Mouse (Mus musculus) embryonic facial prominence, embryonic 11.5 days (tissue): ENCODE measurements around the gene Cyp51. TPM values are rescaled to one million over a fixed set of nuclear protein-coding genes. Genes with fewer than 3 reads are reported as not detected.

Experiments used
- ATAC-seq: fragments of 200-750 bp; cut with Nextera tagmentation; replicated peaks from 2 replicates; pipeline ENCODE4 v1.8.0; 2017; ENCODE audit warnings: low read depth; ENCODE audit not compliant: insufficient number of reproducible peaks, low FRiP score, low TSS enrichment
- DNase-seq: peaks from one replicate; pipeline ENCODE4 v3.0.0-alpha.2; 2015; ENCODE audit warnings: low spot score
- H3K27ac ChIP-seq: fragments of 300-500 bp; sonication (generic); replicated peaks from 2 replicates; pipeline ENCODE4 v1.5.1; 2014; ENCODE audit warnings: mild to moderate bottlenecking, low read depth, low read length, control low read depth
- H3K27me3 ChIP-seq: fragments of 300-500 bp; sonication (generic); 2 replicates; pipeline ENCODE4 v1.6.1; 2014; ENCODE audit warnings: mild to moderate bottlenecking, low read length, moderate library complexity, mixed read lengths; ENCODE audit not compliant: control insufficient read depth, insufficient read depth
- H3K36me3 ChIP-seq: fragments of 300-500 bp; sonication (generic); replicated peaks from 2 replicates; pipeline ENCODE4 v1.6.1; 2014; ENCODE audit warnings: low read depth, mild to moderate bottlenecking, low read length, moderate library complexity, mixed read lengths; ENCODE audit not compliant: control insufficient read depth, insufficient read depth
- H3K4me1 ChIP-seq: fragments of 300-500 bp; sonication (generic); 2 replicates; pipeline ENCODE4 v1.6.1; 2014; ENCODE audit warnings: low read length, mixed read lengths; ENCODE audit not compliant: control insufficient read depth, insufficient read depth
- H3K4me2 ChIP-seq: fragments of 300-500 bp; sonication (generic); 2 replicates; pipeline ENCODE4 v1.6.1; 2014; ENCODE audit warnings: low read depth, mild to moderate bottlenecking, control low read depth, low read length, moderate library complexity
- H3K4me3 ChIP-seq: fragments of 300-500 bp; sonication (generic); 2 replicates; pipeline ENCODE4 v1.5.1; 2014; ENCODE audit warnings: low read depth, low read length, control low read depth
- H3K9ac ChIP-seq: fragments of 300-500 bp; sonication (generic); replicated peaks from 2 replicates; pipeline ENCODE4 v1.6.1; 2014; ENCODE audit warnings: mild to moderate bottlenecking, control low read depth, low read length
- H3K9me3 ChIP-seq: fragments of 300-500 bp; sonication (generic); replicated peaks from 2 replicates; pipeline ENCODE4 v1.6.1; 2016; ENCODE audit warnings: mild to moderate bottlenecking, low read length, inconsistent platforms, mixed read lengths; ENCODE audit not compliant: control insufficient read depth
- WGBS: fragments of 180-500 bp; shearing (Covaris S2); extraction: QIAGEN DNeasy Blood & Tissue Kit; methylation state at CpG from one replicate; pipeline ENCODE4 v1.1.7; 2014; 5-methylcytosine and 5-hydroxymethylcytosine counted together
- polyA plus RNA-seq: library from polyadenylated mRNA; unstranded; fragments of >200 nt; fragmentation: Nextera tagmentation; extraction: Ambion mirVana; gene quantifications from 2 replicates; pipeline ENCODE4 v1.2.1, GENCODE M21; 2014

The Cyp51 gene
- polyA plus RNA-seq, 1 experiment from 2014 or later: 142 TPM

- Histone ChIP-seq H3K9me3 (no peaks in the 10 kb centered on the region), H3K4me2 (no peak overlapping the region), H3K9ac (no peak overlapping the region), H3K36me3 (peaks cover 6% of the 10 kb centered on the region), H3K4me3 (no peak overlapping the region), H3K4me1 (no peaks in the 10 kb centered on the region), H3K27ac (no peak overlapping the region), H3K27me3 (no peaks in the 10 kb centered on the region)
- WGBS: 93% methylated on average over 5 of the region's 5 CpGs
- DNase-seq: no peak
- no peak for ATAC-seq
Measured at GRCm38 (mm10) chr5:4094471-4094870, 10.1 kb downstream of the Cyp51 start.

DNA sequence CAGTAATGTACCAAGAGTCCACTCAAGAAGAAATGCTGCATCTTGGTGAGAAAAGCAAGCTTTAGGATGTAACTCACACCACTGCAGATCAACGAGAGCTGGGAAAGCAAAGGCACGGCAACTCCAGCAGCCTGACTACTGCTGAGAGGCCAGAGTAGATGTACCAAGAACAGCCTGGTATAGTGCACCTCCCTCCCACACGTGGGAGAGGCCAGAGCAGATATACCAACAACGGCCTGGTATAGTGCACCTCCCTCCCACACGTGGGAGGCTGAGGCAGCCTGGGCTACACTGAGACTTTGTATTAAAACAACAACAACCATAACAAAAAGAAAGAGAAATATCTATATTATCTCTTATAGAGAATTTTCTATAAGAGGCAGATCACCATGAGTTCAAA, 16.4 kb downstream of the Cyp51 start:
- Histone ChIP-seq H3K9me3 (no peaks in the 10 kb centered on the region), H3K27ac (no peak overlapping the region), H3K9ac (no peak overlapping the region), H3K4me2 (no peak overlapping the region), H3K4me3 (no peak overlapping the region), H3K27me3 (no peaks in the 10 kb centered on the region), H3K4me1 (no peaks in the 10 kb centered on the region), H3K36me3 (peaks cover 6% of the 10 kb centered on the region)
- ATAC-seq (no peak), DNase-seq (no peak)
- 95% methylated on average over 5 of the region's 5 CpGs for whole genome bisulfite sequencing

GRCm38 (mm10) chr5:4086309-4086708, 18.2 kb downstream of the Cyp51 start:
- DNase-seq (no peak), ATAC-seq (no peak)
- no peak overlapping the region for H3K9ac ChIP-seq
- WGBS: 89% methylated on average over 4 of the region's 4 CpGs
- H3K4me1 ChIP-seq: no peaks in the 10 kb centered on the region
- H3K36me3 ChIP-seq: peaks cover 8% of the 10 kb centered on the region
- no peak overlapping the region for H3K4me2 ChIP-seq
- H3K4me3 ChIP-seq: no peak overlapping the region
- no peaks in the 10 kb centered on the region for H3K27me3 ChIP-seq
- H3K9me3 ChIP-seq: no peaks in the 10 kb centered on the region
- no peak overlapping the region for H3K27ac ChIP-seq

DNA sequence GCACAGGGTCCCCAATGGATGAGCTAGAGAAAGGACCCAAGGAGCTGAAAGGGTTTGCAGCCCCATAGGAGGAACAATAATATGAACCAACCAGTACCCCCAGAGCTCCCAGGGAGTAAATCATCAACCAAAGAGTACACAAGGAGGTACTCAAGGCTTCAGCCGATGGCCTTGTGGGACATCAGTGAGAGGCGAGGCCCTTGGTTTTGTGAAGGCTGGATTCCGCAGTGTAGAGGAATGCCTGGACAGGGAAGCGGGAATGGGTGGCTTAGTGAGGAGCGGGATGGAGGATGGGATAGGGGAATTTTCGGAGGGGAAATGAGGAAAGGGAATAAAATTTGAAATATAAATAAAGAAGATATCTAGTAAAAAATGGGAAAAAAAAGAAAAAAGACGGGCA, 19.6 kb downstream of the Cyp51 start:
- Histone ChIP-seq H3K27ac (no peak overlapping the region), H3K9me3 (no peaks in the 10 kb centered on the region), H3K36me3 (peaks cover 8% of the 10 kb centered on the region), H3K27me3 (no peaks in the 10 kb centered on the region), H3K4me1 (no peaks in the 10 kb centered on the region), H3K4me2 (no peak overlapping the region), H3K4me3 (no peak overlapping the region), H3K9ac (no peak overlapping the region)
- ATAC-seq (no peak), DNase-seq (no peak)
- WGBS: 94% methylated on average over 7 of the region's 7 CpGs

DNA sequence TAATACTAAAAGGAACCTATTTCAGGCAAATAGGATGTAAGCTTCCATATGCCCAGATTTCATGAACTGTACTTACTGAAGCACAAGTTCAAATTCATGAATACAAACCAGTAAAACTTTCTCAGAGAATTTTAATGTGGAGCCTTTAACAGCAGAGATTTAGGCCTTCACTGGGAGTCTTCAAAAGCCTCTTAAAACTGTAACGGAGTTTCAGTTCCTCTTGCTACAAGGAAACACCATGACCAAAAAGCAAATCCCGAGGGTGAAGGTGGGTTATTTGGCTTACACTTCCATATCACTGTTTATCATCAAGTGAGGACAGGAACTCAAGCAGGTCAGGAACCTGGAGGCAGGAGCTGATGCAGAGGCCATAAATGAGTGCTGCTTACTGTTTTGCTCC, 23.0 kb downstream of the Cyp51 start:
- Histone ChIP-seq H3K4me1 (no peaks in the 10 kb centered on the region), H3K9ac (no peak overlapping the region), H3K27ac (no peak overlapping the region), H3K4me3 (no peak overlapping the region), H3K27me3 (no peaks in the 10 kb centered on the region), H3K36me3 (peaks cover 12% of the 10 kb centered on the region), H3K4me2 (no peak overlapping the region), H3K9me3 (no peaks in the 10 kb centered on the region)
- WGBS: 90% methylated on average over 2 of the region's 2 CpGs
- DNase-seq (no peak), ATAC-seq (no peak)

GRCm38 (mm10) chr5:4080861-4081260, 23.7 kb downstream of the Cyp51 start:
- DNase-seq: no peak
- H3K4me1 ChIP-seq: no peaks in the 10 kb centered on the region
- no peaks in the 10 kb centered on the region for H3K27me3 ChIP-seq
- no peak overlapping the region for H3K4me2 ChIP-seq
- no peaks in the 10 kb centered on the region for H3K9me3 ChIP-seq
- WGBS: 79% methylated on average over 2 of the region's 2 CpGs
- no peak overlapping the region for H3K4me3 ChIP-seq
- no peak overlapping the region for H3K27ac ChIP-seq
- H3K9ac ChIP-seq: no peak overlapping the region
- ATAC-seq: no peak
- peaks cover 12% of the 10 kb centered on the region for H3K36me3 ChIP-seq

DNA sequence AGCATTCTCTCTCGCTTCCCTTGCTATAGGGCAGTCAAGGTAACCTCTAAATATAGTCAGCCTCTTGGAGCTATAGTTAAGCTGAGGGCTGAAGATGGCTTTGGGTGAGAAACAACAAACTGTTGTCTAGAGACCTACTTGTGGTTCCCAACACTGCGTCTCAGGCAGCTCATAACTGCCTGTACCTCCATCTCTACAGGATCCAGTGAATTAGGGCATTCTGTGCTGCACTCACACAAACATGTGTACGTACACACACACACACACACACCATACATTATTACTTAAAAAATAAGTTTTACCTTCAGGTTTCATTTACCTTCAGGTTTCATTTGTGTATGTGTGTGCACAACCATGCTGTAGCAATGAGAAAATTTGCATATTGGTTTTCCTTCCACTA, 25.5 kb downstream of the Cyp51 start:
- DNase-seq: no peak
- Histone ChIP-seq H3K4me2 (no peak overlapping the region), H3K9ac (no peak overlapping the region), H3K36me3 (peaks cover 12% of the 10 kb centered on the region), H3K27ac (no peak overlapping the region), H3K27me3 (no peaks in the 10 kb centered on the region), H3K4me3 (no peak overlapping the region), H3K9me3 (no peaks in the 10 kb centered on the region), H3K4me1 (no peaks in the 10 kb centered on the region)
- 97% methylated on average over 3 of the region's 3 CpGs for WGBS
- ATAC-seq: no peak

GRCm38 (mm10) chr5:4067203-4067602, 37.3 kb downstream of the Cyp51 start:
- Histone ChIP-seq H3K4me1 (no peaks in the 10 kb centered on the region), H3K9ac (no peak overlapping the region), H3K9me3 (no peaks in the 10 kb centered on the region), H3K36me3 (peaks cover 4% of the 10 kb centered on the region), H3K4me2 (no peak overlapping the region), H3K27me3 (no peaks in the 10 kb centered on the region), H3K27ac (no peak overlapping the region), H3K4me3 (no peak overlapping the region)
- WGBS: 85% methylated on average over 3 of the region's 3 CpGs
- ATAC-seq: no peak
- no peak for DNase-seq
